Mouse (Mus musculus) cerebellum, adult 11-12 months (tissue): ENCODE measurements around the gene Setd7.
A peak's percentile ranks its signal among the peaks of the same experiment; 100 is the strongest.
"Not testable (repeated sequence)": the region's sequence is repeated elsewhere in the genome, so short reads cannot be mapped to it uniquely, and the experiment has no call there.

Experiments used
- DNase-seq: peaks from one replicate; pipeline ENCODE4 v3.0.0; 2022

Gene Setd7

GRCm38 (mm10) chr3:51560511-51561108 is at the start of gene Setd7:
Setd7 (minus strand) TSS chr3:51560879.
- DNase-seq, result peak; percentile 85

DNA sequence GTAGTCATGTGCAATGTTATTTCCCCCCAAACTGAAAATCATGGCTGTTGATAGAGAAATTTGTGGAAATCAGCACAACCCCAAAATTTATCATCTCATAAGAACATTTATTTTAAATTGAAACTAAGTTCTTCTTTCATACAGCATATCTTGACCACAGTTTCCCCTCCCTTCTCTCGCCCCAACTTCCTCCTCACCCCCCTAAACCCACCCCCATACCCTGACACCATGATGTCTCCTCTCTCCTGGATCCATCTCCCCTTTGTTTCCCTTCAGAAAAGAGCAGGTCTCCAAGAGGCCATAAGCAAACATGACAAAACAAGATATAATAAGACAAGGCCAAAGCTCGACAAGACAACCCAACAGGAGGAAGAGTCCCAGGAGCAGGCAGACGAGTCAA is 43.8 kb upstream of the Setd7 start:
- DNase-seq, result no peak

DNA sequence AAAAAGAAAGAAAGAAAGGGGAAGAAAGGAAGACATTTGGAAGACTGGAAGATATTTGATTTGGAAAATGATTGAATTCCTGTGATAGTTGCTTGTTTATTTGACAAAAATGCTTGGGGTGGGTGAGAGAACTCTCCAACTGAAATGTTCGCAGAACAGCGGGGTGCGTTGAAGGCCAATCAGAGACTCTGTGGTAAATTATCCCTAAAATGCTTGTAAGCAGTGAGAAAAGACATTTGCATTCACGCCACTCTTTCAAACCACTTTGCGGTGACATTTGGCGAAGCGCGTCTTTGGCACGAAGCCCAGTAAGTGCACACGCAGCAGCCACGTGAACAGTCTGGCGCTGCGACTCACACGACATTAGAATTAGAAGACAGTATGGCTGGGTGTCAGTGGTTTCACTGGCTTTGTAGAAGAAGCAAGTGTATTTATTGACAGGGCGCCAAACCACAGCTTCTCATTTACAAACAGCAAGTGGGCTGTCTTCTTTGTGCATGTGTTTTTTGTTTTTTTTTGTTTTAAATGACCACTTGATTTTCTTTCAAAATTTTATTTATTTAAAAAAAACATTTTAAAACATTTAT is 43.1 kb upstream of the Setd7 start:
- peak; percentile 64 for DNase-seq

- no peak for DNase-seq
Observed at GRCm38 (mm10) chr3:51601461-51601860, 40.8 kb upstream of the Setd7 start.

GRCm38 (mm10) chr3:51600728-51601127 is 40.0 kb upstream of the Setd7 start:
- no peak for DNase-seq

GRCm38 (mm10) chr3:51599057-51599630 is 38.5 kb upstream of the Setd7 start:
- no peak for DNase-seq

DNA sequence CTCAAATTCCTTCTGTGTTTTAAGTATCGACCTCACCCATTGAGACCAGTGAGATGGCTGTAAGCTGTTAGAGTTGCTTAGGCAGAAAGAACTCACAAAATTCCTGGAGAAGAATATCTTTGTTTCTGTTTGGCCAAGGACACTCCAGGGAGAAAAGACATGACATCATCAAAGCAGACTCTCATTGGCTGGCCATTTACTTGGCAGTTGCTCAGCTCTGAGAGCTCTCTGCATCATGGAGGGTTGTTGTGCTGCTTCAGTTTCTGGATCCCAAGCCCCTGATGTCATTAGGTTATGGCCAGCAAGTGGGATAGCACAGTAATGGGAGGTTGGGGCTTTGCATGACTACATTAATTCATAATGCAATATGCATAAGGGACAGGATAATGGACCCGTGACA is 35.9 kb upstream of the Setd7 start:
- DNase-seq, result no peak

- DNase-seq, result no peak
Observed at GRCm38 (mm10) chr3:51593506-51593905, 32.8 kb upstream of the Setd7 start.

DNA sequence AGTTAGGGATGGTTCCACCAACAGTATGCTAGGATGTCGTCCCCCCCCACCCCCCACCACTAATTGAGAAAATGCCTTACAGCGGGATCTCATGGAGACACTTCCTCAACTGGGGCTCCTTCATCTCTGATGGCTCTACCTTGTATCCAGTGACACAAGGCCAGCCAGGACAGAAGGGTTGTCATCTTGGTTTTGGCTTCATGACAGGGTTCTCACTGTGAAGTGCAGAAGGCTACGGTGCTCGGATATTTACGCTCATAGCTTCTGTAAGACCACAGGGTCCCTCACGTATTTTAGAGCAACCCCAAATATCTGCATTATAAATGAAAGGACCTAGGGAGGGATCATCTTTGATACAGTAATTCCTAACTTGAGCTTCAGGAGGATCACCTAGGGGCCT is 30.9 kb upstream of the Setd7 start:
- DNase-seq, result no peak

GRCm38 (mm10) chr3:51590207-51590892 is 29.7 kb upstream of the Setd7 start:
- DNase-seq, result no peak

- no peak for DNase-seq
Observed at GRCm38 (mm10) chr3:51587697-51588262, 27.1 kb upstream of the Setd7 start.

DNA sequence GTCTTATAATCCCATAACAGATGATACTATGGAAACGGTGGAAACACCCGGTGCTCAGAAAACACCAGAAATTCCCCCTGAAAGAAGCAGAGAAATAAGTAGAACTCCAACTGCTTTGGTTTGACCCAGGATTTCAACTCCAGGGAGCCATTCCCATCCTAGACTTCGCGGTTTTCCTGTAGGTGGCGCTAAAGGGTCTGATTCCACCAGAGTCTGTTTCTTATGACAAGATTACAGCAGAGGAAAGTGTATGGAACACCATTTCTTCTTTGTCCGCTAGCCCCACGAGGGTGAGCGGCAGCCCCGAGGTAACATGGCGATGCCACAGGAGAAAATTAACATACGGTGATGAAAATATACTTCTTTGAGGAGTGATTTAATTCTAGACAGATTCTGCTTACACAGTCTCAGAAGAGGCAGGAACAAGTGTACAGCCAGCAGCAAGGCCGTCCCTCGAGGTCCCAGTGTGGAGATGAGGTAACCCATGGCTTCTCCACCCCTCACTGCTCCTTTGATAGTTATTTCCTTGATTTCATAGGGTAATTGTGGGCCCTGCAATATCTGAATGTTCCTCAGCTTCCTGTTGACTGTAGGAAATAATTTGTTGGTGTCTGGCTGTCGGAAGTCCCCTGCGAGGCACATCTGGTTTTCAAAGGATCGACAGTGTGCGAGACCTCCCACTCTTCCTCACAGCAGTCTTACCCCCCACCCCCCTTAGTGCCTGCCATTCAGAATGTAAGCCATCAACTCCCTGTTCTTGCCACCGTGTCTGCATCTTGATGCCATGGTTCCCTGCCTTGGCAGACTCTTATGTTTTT is 23.1 kb upstream of the Setd7 start:
- DNase-seq, result peak; percentile 60

DNA sequence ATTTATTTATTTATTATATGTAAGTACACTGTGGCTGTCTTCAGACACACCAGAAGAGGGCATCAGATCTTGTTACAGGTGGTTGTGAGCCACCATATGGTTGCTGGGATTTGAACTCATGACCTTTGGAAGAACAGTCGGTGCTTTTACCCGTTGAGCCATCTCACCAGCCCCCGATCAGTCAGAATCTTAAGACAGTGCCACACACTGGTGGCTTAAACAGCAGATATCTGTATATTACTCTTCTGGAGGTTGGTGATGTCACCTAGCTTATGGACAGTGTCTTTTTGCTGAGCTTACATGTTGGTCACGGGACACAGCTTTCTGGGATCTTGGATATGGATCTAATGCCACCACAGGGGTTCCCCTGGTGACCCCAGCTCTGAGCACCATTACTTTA is 18.6 kb upstream of the Setd7 start:
- not testable (repeated sequence) for DNase-seq

GRCm38 (mm10) chr3:51577816-51578749 is 17.4 kb upstream of the Setd7 start:
- DNase-seq, result no peak

GRCm38 (mm10) chr3:51577359-51577758 is 16.7 kb upstream of the Setd7 start:
- DNase-seq, result no peak

DNA sequence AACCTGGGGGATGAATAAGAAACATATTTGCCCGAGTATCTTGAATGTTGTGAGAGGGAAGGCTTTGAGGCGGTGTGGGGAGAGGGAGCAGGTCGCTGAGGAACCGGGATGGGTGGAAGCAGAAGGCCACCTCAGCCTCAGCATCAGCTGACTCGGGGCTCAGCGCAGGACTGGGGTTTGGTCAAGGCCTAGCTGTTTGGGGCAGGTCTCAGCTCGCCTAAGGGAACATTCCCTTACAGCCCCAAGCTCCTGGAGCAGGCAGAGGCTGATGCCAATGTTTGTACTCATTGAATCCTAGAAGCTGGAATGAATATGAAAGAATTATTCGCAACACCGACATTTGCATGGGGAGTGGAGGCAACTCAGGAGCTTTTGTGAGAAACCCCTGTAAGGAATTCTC is 13.2 kb upstream of the Setd7 start:
- DNase-seq, result no peak

- no peak for DNase-seq
Observed at GRCm38 (mm10) chr3:51570200-51570599, 9.5 kb upstream of the Setd7 start.

DNA sequence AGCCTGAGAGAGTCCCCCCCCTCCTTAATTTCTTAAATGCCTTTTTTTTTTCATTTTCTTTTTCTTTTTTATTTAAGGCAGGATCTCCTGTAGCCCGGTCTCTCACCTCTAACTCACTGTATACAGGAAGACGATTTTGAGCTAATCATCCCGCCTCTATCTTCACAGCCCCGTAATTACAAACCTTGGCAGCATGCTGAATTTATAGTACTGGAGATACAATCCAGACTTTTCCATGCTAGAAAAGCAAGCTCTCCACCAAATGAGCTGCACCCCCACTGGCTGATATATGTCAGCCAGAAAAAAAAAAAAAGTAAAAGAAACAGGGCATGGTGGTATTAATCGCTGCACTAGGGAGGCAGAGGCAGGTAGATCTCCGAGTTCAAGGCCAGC is 1.3 kb upstream of the Setd7 start:
- peak; percentile 29 for DNase-seq

GRCm38 (mm10) chr3:51561109-51561992 is 672 bp upstream of the Setd7 start:
- DNase-seq, result peak; percentile 77

- DNase-seq, result peak; percentile 88
Observed at GRCm38 (mm10) chr3:51559594-51560450, 857 bp downstream of the Setd7 start.
